ENCODE assay signal across 9 mouse cellular contexts in genomic region chr17:45847701-45848378, GRCm38 (mm10).
DNase-seq lines count a peak whose midpoint lies in the region; ATAC-seq lines count a peak whose summit lies in the region.
"Had no signal": no experiment of that assay in that cellular context is flagged by ENCODE, and none has a peak within 500 bp of the region (broad histone marks: within the 10 kb centered on the region; RNA-seq: fewer than 3 reads in every experiment).

No protein-coding gene starts in this region.

- WGBS in midbrain, embryonic 10.5 days, result 93% methylated on average over 14 of the region's 14 CpGs
- 91% methylated on average over 14 of the region's 14 CpGs for WGBS in midbrain, embryonic 16.5 days
- WGBS in heart, embryonic 10.5 days, result 81% methylated on average over 14 of the region's 14 CpGs
- WGBS in forebrain, embryonic 13.5 days, result 93% methylated on average over 14 of the region's 14 CpGs

- H3K36me3 ChIP-seq in midbrain, embryonic 10.5 days, result no peaks in the 10 kb centered on the region
- H3K36me3 ChIP-seq in midbrain, embryonic 16.5 days (ENCODE audit: control insufficient read depth, insufficient read depth, low read length), result no peaks in the 10 kb centered on the region
- no peaks in the 10 kb centered on the region for H3K36me3 ChIP-seq in heart, embryonic 10.5 days
- no peaks in the 10 kb centered on the region for H3K36me3 ChIP-seq in forebrain, embryonic 13.5 days (ENCODE audit: poor library complexity, severe bottlenecking)
- H3K36me3 ChIP-seq: liver, embryonic 15.5 days had no signal

- peaks cover 25% of the 10 kb centered on the region for H3K4me1 ChIP-seq in midbrain, embryonic 10.5 days
- H3K4me1 ChIP-seq in midbrain, embryonic 16.5 days (ENCODE audit: control insufficient read depth, insufficient read depth, low read length), result no peaks in the 10 kb centered on the region
- H3K4me1 ChIP-seq in heart, embryonic 10.5 days, result peaks cover 31% of the 10 kb centered on the region
- H3K4me1 ChIP-seq in forebrain, embryonic 13.5 days, result peaks cover 2% of the 10 kb centered on the region; the same call in 1 of the 2 replicates
- H3K4me1 ChIP-seq: liver, embryonic 15.5 days had no signal

- H3K9me3 ChIP-seq in midbrain, embryonic 10.5 days (replicated peaks), result peaks cover 11% of the 10 kb centered on the region
- H3K9me3 ChIP-seq in midbrain, embryonic 16.5 days (replicated peaks; ENCODE audit: control insufficient read depth, low read length, poor library complexity, severe bottlenecking), result no peaks in the 10 kb centered on the region
- H3K9me3 ChIP-seq in heart, embryonic 10.5 days, result peaks cover 6% of the 10 kb centered on the region; the same call in 1 of the 2 replicates
- peaks cover 6% of the 10 kb centered on the region; the same call in 1 of the 2 replicates for H3K9me3 ChIP-seq in forebrain, embryonic 13.5 days (replicated peaks)
- H3K9me3 ChIP-seq: liver, embryonic 15.5 days had no signal

- ATAC-seq in midbrain, embryonic 16.5 days, result no peak
- no peak for ATAC-seq in forebrain, embryonic 13.5 days

- no peak overlapping the region for H3K4me3 ChIP-seq in midbrain, embryonic 10.5 days
- H3K4me3 ChIP-seq in midbrain, embryonic 16.5 days (ENCODE audit: low read depth, low read length), result no peak overlapping the region
- no peak overlapping the region for H3K4me3 ChIP-seq in heart, embryonic 10.5 days
- no peak overlapping the region for H3K4me3 ChIP-seq in forebrain, embryonic 13.5 days
- H3K4me3 ChIP-seq: liver, embryonic 15.5 days had no signal

- H3K4me2 ChIP-seq in midbrain, embryonic 16.5 days (ENCODE audit: low read length), result no peak overlapping the region
- H3K4me2 ChIP-seq in forebrain, embryonic 13.5 days, result no peak overlapping the region
- H3K4me2 ChIP-seq: liver, embryonic 15.5 days had no signal

- peak; percentile 87 to 88 for DNase-seq in adrenal gland, adult (ENCODE audit: inconsistent age in 2 of 2, low spot score in 1 of 2)
- no peak for DNase-seq in adrenal gland, postnatal 4 days (ENCODE audit: low spot score in 2 of 2)
- DNase-seq in midbrain, embryonic 10.5 days (ENCODE audit: low spot score), result no peak
- DNase-seq in heart, embryonic 10.5 days (ENCODE audit: low spot score), result no peak
- peak; percentile 93 for DNase-seq in skeletal muscle tissue, adult 2 months (ENCODE audit: low read depth, low spot score)
- DNase-seq in left cerebral cortex, adult 8-10 months (ENCODE audit: low spot score in 2 of 2), result no peak

- no peak overlapping the region for H3K9ac ChIP-seq in midbrain, embryonic 16.5 days (ENCODE audit: low read depth, low read length)
- no peak overlapping the region for H3K9ac ChIP-seq in forebrain, embryonic 13.5 days
- H3K9ac ChIP-seq: liver, embryonic 15.5 days had no signal

- H3K27ac ChIP-seq in midbrain, embryonic 10.5 days (replicated peaks), result 0 out of 2 replicates have a peak overlapping the region, but pooled peaks have one; percentile 3
- H3K27ac ChIP-seq in midbrain, embryonic 16.5 days (ENCODE audit: low read length), result no peak overlapping the region
- H3K27ac ChIP-seq in heart, embryonic 10.5 days, result peak overlapping the region; percentile 69
- no peak overlapping the region for H3K27ac ChIP-seq in forebrain, embryonic 13.5 days
- H3K27ac ChIP-seq: liver, embryonic 15.5 days had no signal

- H3K27me3 ChIP-seq in midbrain, embryonic 10.5 days (ENCODE audit: low read depth, poor library complexity, severe bottlenecking), result peaks cover 27% of the 10 kb centered on the region
- H3K27me3 ChIP-seq in midbrain, embryonic 16.5 days (ENCODE audit: control insufficient read depth, insufficient read depth, low read depth, low read length), result no peaks in the 10 kb centered on the region
- peaks cover 18% of the 10 kb centered on the region; the same call in 1 of the 2 replicates for H3K27me3 ChIP-seq in heart, embryonic 10.5 days (ENCODE audit: insufficient read depth, poor library complexity, severe bottlenecking)
- 0 out of 2 replicates have a peak, but pooled peaks cover 2% of the 10 kb centered on the region for H3K27me3 ChIP-seq in forebrain, embryonic 13.5 days

Comparison
In these comparisons a context has a peak if more than half of its experiments do, and no peak if none do; other contexts are left out.
1. DNase-seq: peak in adrenal gland, adult (2 of 2) and skeletal muscle tissue, adult 2 months (single experiment); none in adrenal gland, postnatal 4 days (0 of 2), midbrain, embryonic 10.5 days (single experiment), heart, embryonic 10.5 days (single experiment) and left cerebral cortex, adult 8-10 months (0 of 2).
2. H3K27ac ChIP-seq: peak in midbrain, embryonic 10.5 days (single experiment) and heart, embryonic 10.5 days (single experiment); none in midbrain, embryonic 16.5 days (single experiment) and forebrain, embryonic 13.5 days (single experiment).